Mouse (Mus musculus): Measurements from ENCODE around the gene Plekhm3.
"Not testable (repeated sequence)": the region's sequence is repeated elsewhere in the genome, so short reads cannot be mapped to it uniquely, and the experiment has no call there.

The Plekhm3 gene

DNA sequence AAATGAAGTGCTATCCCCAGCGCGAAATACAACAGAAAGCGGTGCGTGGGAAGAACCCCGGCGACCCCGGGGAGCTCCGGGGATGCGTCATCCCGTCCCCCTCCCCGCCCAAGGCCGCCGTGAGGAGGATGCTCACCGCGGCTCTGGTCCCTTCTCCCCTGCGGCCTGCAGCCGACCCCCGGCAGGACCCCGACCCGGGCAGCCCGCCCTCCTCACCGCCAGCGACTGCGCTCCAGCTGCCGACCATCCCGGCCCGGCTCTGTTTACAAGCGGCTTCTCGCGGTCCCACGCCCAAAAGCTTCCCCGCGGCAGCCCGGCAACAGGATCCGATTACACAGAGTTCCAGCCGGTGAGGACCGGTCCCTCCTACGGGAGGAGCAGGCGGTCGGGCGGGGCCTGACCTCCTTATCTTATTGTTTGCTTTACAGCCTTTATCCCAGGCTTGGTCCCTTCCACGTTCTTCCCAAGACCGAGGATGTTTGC is at the start of gene Plekhm3:
TSS of gene Plekhm3 (minus strand) at position 346 of the 483 bp plus-strand sequence.
- DNase-seq (ENCODE audit: low spot score in 2 of 2) = peak; percentile 79

- DNase-seq (ENCODE audit: low spot score in 2 of 2) = no peak
These were observed 49.0 kb upstream of the Plekhm3 start for GRCm38 (mm10) chr1:65005575-65005974.

- DNase-seq (ENCODE audit: low spot score in 2 of 2) = no peak
These were observed 47.9 kb upstream of the Plekhm3 start for GRCm38 (mm10) chr1:65004526-65004925.

- no peak for DNase-seq (ENCODE audit: low spot score in 2 of 2)
These were observed 36.6 kb upstream of the Plekhm3 start for GRCm38 (mm10) chr1:64993206-64993605.

DNA sequence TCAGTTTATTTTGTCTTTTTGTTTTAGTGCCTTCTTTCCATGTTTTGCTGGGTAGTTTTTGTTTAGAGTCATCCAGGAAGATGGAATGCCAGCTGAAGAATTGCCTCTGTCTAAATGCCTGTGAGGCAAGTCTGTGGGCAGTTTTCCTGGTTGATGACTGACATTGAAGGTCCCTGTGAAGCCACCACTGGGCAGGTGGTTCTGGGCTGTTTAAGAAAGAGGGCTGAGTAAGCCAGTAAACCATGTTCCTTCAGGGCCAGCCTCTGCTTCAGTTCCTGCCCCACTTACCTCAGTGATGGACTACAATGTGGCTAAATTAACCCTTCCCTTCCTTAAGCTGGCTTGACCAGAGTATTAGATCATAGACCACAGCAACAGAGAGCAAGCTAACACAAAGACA is 31.6 kb upstream of the Plekhm3 start:
- no peak for DNase-seq (ENCODE audit: low spot score in 2 of 2)

GRCm38 (mm10) chr1:64986120-64986519 is 29.5 kb upstream of the Plekhm3 start:
- peak; percentile 1 to 29 for DNase-seq (ENCODE audit: low spot score in 2 of 2)

GRCm38 (mm10) chr1:64983247-64983646 is 26.6 kb upstream of the Plekhm3 start:
- DNase-seq (ENCODE audit: low spot score in 2 of 2) = no peak

GRCm38 (mm10) chr1:64978321-64978799 is 21.7 kb upstream of the Plekhm3 start:
- DNase-seq (ENCODE audit: low spot score in 2 of 2) = no peak

- DNase-seq (ENCODE audit: low spot score in 2 of 2) = no peak
These were observed 18.7 kb upstream of the Plekhm3 start for GRCm38 (mm10) chr1:64975346-64975745.

- no peak for DNase-seq (ENCODE audit: low spot score in 2 of 2)
These were observed 14.1 kb upstream of the Plekhm3 start for GRCm38 (mm10) chr1:64970685-64971084.

DNA sequence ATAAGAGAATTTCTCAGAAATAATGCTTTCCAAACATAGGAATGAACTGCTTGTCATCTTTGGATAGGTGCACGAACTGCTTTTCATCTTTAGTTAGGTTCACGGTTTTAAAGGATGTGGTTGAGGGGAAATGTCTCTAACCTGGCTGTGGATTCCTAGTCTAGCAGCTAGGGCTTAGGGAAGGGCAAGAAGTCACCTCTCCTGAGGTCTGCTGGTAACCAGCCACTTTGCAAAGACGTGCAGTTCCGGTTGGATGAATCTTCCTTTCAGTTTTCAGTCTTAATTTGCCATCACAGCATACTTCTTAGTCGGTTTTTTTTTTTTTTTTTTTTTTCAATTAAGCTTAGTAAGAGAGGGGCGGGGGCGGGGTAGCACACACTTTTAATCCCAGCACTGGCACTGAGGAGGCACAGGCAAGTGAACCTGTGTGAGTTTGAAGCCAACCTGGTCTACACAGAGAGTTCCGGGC is 431 bp upstream of the Plekhm3 start:
- no peak for DNase-seq (ENCODE audit: low spot score in 2 of 2)

DNA sequence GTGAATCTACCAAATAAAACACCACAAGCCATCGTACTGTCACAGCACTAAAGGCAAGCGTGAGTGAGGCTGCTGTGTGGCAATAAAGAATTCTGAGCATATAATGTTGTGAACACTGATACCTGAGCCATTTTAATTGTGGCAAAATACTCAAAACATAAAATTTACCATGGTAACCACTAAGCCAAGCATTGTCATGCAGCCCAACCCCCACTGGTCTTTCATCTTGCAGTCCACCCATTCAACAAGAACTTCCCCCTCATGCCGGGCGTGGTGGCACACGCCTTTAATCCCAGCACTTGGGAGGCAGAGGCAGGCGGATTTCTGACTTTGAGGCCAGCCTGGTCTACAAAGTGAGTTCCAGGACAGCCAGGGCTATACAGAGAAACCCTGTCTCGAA is 1.8 kb downstream of the Plekhm3 start:
- DNase-seq (ENCODE audit: low spot score in 2 of 2) = not testable (repeated sequence)

DNA sequence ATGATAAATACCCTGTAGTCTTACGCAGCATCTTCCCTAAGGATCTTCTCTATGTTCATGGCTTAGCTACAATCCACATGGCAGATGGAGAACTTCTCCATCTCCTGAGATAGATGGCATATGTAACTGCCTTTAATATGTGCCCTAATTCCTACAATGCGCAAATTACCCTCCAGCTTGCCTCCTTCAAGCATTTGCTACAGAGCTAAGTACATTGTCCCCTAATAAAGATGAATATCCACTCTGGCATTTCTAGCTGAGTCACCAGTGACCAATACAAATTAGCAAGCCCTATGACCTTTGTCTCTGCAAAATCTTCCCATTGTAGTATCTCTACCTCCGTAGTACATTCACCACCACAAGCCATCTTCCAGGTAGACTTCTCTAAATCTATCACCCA is 6.4 kb downstream of the Plekhm3 start:
- DNase-seq (ENCODE audit: low spot score in 2 of 2) = no peak

DNA sequence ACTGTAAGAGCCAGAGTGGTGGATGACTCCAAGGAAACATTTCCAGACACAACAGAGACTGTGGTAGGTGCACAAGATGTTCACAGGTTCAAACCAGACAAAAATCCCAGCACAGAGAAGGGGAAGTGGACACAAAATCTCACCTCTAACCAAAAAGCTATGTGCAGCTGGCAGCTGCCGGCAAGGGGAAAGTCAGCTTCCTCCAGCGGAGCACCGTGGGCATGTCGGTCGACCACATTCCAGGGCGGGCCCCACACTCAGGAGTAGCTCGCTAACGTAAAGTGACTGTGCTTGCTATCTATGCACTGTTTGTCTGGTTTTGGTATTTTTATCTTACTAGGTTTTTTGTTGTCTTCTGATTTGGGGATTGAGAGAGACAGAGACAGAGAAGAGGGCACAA is 7.2 kb downstream of the Plekhm3 start:
- no peak for DNase-seq (ENCODE audit: low spot score in 2 of 2)

DNA sequence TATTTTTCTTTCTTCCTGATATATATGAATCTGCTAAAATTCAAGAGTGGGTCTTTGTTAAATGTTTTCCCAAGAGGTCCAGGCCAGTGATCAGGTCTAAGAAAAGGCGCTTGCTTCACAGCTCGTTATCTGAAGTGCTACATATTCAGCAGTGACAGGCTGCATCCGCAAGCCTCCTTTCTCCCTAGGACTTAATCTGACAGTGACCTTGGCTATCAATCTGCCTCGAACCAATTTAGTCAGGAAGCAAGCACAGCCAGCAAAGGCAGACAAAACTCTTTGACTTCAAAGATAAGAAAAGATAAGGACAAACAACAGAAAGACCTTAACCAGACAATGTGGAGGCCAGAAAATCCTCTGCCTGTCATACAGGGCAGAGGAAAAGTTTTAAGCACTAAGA is 10.5 kb downstream of the Plekhm3 start:
- no peak for DNase-seq (ENCODE audit: low spot score in 2 of 2)

DNA sequence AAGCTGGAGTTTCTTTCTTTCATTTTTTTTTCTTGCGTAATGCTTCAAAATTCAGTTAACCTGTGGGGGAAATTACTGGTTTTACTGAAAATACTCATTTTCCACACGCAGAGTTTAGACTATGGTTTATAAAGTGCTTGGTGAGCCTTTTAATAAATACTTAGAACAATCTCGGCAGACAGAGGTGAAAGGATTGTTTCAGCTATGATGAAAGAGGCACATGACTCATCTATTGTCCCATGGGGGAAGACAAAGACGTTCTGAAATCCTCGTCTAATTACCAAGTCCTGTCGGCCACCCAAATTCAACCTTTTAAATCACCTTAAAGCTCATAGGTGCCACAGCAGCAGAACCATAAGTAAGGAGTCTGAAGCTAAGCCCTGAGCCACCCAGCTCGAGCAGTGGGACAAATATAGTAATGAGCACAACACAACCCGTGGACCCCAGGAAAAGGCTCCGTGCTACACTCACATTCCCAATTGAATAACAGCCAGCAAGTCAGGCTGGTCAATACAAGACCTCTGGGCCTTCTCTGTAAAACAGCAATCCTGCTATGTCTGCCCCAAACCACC is 11.3 kb downstream of the Plekhm3 start:
- no peak for DNase-seq (ENCODE audit: low spot score in 2 of 2)

DNA sequence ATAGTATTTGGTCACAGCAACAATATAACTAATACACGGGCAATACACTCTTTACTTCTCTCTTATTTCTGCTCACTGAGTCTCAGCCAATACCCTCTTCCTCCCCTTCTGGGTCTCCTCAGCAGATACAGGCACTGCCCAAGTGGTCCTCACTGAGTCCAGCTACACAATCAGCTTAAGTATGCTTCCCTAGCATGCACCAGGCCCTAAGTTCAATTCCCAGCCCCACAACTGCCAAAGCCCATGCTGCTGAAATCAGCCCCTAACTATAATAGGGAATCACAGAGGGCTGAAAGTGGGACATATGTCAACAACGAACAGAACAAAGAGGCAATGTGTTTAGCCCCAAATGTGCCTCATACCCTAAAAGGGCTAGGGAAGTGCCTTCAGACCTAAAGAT is 11.9 kb downstream of the Plekhm3 start:
- no peak for DNase-seq (ENCODE audit: low spot score in 2 of 2)

DNA sequence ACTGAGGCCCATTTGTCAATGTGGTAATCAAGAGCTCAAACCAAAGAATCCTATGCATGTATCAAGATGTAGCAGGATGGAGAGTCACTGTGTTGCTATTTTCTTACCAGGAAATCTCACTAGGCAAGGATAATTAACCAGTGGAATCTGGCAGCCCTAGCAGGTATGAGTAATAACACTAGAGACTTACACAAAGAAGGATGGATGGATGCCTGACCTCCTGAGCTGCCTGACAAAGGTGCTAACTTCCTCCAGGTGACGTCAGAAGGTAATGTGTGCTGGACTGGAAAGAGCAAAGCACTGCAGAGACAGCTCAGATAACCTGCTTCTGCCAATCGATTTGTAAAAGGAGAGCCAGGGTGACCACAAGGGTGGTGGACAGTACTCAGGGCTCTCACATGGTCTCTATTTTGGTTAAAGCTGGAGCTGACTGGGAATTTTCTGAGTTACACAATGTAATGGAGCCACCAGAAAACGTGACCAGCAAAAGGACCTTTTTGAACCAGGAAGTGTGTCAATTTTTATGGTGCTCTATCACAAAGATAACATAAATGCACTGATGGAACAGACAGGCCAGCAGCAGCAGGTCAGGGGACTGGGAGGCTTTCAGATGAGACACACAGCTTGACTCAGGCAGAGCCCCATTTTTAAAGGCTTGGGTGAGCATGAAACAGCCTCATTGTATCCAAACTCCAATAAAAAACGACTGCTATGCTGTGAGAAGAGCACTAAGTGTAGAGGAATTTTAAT is 14.4 kb downstream of the Plekhm3 start:
- DNase-seq (ENCODE audit: low spot score in 2 of 2) = no peak

DNA sequence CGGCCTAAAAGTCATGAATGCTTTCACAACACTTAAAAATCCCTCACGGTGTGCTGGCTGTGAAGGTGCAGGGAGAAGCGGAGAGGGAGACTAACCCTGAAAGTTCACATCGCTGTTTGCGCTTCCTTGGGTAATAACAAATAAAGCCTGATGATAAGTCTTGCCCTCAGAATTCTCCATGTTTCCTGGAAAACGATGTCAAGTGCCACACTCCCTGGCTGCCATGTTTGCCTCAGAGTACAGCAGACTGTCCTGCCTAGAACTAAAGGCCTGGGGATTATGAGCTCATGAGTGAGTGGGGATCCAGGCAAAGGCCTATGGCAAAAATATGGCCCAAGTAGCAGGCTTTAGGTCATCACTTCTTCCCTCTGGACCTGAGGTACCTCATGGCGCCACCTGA is 17.7 kb downstream of the Plekhm3 start:
- no peak for DNase-seq (ENCODE audit: low spot score in 2 of 2)

DNA sequence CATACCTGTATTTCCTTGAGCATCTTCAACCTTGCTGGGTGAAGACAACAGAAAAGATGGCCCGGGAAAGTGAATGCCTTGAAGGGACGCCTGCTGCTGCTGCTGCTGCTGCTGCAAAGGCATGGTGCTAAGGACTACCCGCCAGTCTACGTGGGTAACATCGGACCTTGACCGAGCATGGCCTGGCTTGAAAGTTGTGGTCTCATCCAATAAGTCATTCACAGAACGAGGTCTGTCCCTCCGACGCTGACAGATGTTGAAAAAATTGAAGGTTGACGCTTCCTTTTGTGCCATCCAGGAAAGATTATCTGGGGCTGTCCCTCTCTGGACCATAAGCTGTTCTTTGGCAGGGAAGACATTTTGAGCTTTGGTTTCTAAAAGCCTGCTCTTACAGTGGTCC is 18.9 kb downstream of the Plekhm3 start:
- DNase-seq (ENCODE audit: low spot score in 2 of 2) = no peak

DNA sequence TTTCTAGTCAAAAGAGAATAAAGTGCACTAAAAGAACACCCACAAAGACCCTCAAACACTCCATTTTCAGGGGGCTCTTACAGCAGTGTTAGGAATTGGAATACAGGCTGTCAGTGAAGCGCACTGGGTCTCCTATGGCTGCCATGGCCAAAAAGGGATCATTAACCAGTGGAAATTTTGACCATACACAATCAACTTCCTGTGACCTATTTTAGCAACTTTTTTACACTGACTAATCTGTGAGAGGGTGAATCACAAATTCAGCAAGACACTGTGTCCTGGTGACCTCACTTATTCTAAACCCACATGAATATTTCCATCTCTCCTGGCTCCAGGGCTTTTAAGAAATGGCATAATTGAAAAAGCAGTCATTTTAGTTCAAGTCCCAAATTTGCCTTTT is 23.7 kb downstream of the Plekhm3 start:
- no peak for DNase-seq (ENCODE audit: low spot score in 2 of 2)

- DNase-seq (ENCODE audit: low spot score in 2 of 2) = no peak
These were observed 26.5 kb downstream of the Plekhm3 start for GRCm38 (mm10) chr1:64930124-64930523.

GRCm38 (mm10) chr1:64929673-64930072 is 27.0 kb downstream of the Plekhm3 start:
- DNase-seq (ENCODE audit: low spot score in 2 of 2) = no peak

Data from heart, adult 9 months (tissue).